Mouse (Mus musculus) embryonic facial prominence, embryonic 13.5 days (tissue): Measurements from ENCODE around the gene Tmem189. TPM values are rescaled to one million over a fixed set of nuclear protein-coding genes. Genes with fewer than 3 reads are reported as not detected.
A peak's percentile ranks its signal among the peaks of the same experiment; 100 is the strongest.
"Not testable (repeated sequence)": the region's sequence is repeated elsewhere in the genome, so short reads cannot be mapped to it uniquely, and the experiment has no call there.

Source experiments
- ATAC-seq: fragments of 200-750 bp; cut with Nextera tagmentation; 2 replicates; pipeline ENCODE4 v1.8.0; 2017; ENCODE audit warnings: low read depth; ENCODE audit not compliant: insufficient number of reproducible peaks, insufficient read depth, low FRiP score, low TSS enrichment
- H3K27ac ChIP-seq: fragments of 300-500 bp; sonication (generic); 2 replicates; pipeline ENCODE4 v1.5.1; 2015; ENCODE audit warnings: moderate library complexity, mild to moderate bottlenecking, inconsistent platforms
- H3K27me3 ChIP-seq: fragments of 300-500 bp; sonication (generic); 2 replicates; pipeline ENCODE4 v1.6.1; 2015; ENCODE audit warnings: mild to moderate bottlenecking, inconsistent platforms
- H3K36me3 ChIP-seq: fragments of 300-500 bp; sonication (generic); 2 replicates; pipeline ENCODE4 v1.6.1; 2015; ENCODE audit warnings: mild to moderate bottlenecking, inconsistent platforms
- H3K4me1 ChIP-seq: fragments of 300-500 bp; sonication (generic); 2 replicates; pipeline ENCODE4 v1.6.1; 2015; ENCODE audit warnings: inconsistent platforms
- H3K4me2 ChIP-seq: fragments of 300-500 bp; sonication (generic); 2 replicates; pipeline ENCODE4 v1.6.1; 2015; ENCODE audit warnings: moderate library complexity, mild to moderate bottlenecking, inconsistent platforms
- H3K4me3 ChIP-seq: fragments of 300-500 bp; sonication (generic); 2 replicates; pipeline ENCODE4 v1.5.1; 2015; ENCODE audit warnings: mild to moderate bottlenecking, inconsistent platforms
- H3K9ac ChIP-seq: fragments of 300-500 bp; sonication (generic); 2 replicates; pipeline ENCODE4 v1.6.1; 2015; ENCODE audit warnings: mild to moderate bottlenecking, inconsistent platforms
- H3K9me3 ChIP-seq: fragments of 300-500 bp; sonication (generic); 2 replicates; pipeline ENCODE4 v1.6.1; 2016; ENCODE audit warnings: inconsistent platforms
- WGBS: fragments of 180-500 bp; shearing (Covaris S2); methylation state at CpG from one replicate; pipeline ENCODE4 v1.1.7; 2015; ENCODE audit warnings: mixed read lengths; 5-methylcytosine and 5-hydroxymethylcytosine counted together
- polyA plus RNA-seq: library from polyadenylated mRNA; unstranded; fragments of >200 nt; fragmentation: Nextera tagmentation; extraction: Ambion mirVana; gene quantifications from 2 replicates; pipeline ENCODE4 v1.2.1, GENCODE M21; 2015

Tmem189 gene
- polyA plus RNA-seq, 1 experiment from 2014 or later: 39.3 TPM

GRCm38 (mm10) chr2:167629665-167630209, 59.9 kb downstream of the Tmem189 start:
- no peaks in the 10 kb centered on the region for H3K9me3 ChIP-seq
- ATAC-seq: no peak
- no peaks in the 10 kb centered on the region for H3K27me3 ChIP-seq
- H3K4me2 ChIP-seq: peak overlapping the region; percentile 69
- H3K4me1 ChIP-seq: peaks cover 51% of the 10 kb centered on the region
- no peak overlapping the region for H3K27ac ChIP-seq
- H3K36me3 ChIP-seq: peaks cover 24% of the 10 kb centered on the region
- 71% methylated on average over 11 of the region's 11 CpGs for WGBS
- H3K9ac ChIP-seq: peak overlapping the region; percentile 94
- H3K4me3 ChIP-seq: peak overlapping the region; percentile 94; the same call in 1 of the 2 replicates

GRCm38 (mm10) chr2:167628872-167629271, 60.8 kb downstream of the Tmem189 start:
- ATAC-seq: no peak
- H3K4me2 ChIP-seq: peak overlapping the region; percentile 69; the same call in 1 of the 2 replicates
- no peaks in the 10 kb centered on the region for H3K27me3 ChIP-seq
- 72% methylated on average over 4 of the region's 4 CpGs for WGBS
- H3K9me3 ChIP-seq: no peaks in the 10 kb centered on the region
- 0 out of 2 replicates have a peak overlapping the region, but pooled peaks have one; percentile 94 for H3K4me3 ChIP-seq
- H3K27ac ChIP-seq: no peak overlapping the region
- H3K4me1 ChIP-seq: peaks cover 48% of the 10 kb centered on the region
- H3K9ac ChIP-seq: peak overlapping the region; percentile 40; the same call in 1 of the 2 replicates
- H3K36me3 ChIP-seq: peaks cover 24% of the 10 kb centered on the region

DNA sequence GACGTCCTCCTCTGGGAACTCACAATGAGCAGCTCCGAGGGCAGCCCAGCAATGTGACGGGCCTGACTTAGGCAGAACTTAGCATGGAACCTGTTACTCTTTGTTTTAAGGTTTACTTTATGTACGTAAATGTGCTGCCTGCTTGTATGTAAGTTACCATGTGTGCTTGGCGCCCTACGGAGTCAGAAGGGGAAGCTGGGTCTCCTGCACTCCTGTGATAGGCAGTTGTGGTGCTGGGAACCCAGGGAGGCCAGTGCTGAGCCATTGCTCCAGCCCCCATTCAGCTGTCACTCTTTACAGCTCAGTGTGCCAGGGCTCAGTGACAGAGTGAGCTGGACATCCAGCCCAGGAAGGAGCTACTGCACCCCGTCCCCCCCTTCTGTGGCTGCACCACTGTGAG, 62.6 kb downstream of the Tmem189 start:
- no peak overlapping the region for H3K27ac ChIP-seq
- H3K27me3 ChIP-seq: no peaks in the 10 kb centered on the region
- H3K9me3 ChIP-seq: no peaks in the 10 kb centered on the region
- no peak overlapping the region for H3K4me2 ChIP-seq
- H3K36me3 ChIP-seq: peaks cover 24% of the 10 kb centered on the region
- H3K9ac ChIP-seq: 0 out of 2 replicates have a peak overlapping the region, but pooled peaks have one; percentile 3
- no peak overlapping the region for H3K4me3 ChIP-seq
- peaks cover 32% of the 10 kb centered on the region for H3K4me1 ChIP-seq
- 91% methylated on average over 7 of the region's 7 CpGs for WGBS
- no peak for ATAC-seq

DNA sequence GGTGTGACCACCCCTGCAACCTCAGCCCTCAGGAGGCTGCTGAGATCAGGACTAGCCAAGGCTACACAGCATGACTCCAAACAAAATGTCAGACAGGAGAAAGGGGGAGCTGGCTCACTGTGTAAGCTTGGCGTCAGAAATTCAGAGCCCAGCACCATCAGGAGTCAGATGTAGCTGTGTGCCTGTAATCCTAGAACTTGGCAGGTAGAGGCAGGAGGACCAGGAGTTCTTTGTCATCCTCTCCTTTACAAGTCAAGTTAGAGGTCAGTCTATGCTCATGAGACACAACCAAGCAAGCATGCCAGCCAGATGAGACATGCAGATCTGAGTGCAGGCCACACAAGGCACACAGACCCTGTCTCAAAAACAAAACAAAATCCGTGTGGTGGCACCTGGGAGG, 64.0 kb downstream of the Tmem189 start:
- 49% methylated on average over 2 of the region's 2 CpGs for WGBS

DNA sequence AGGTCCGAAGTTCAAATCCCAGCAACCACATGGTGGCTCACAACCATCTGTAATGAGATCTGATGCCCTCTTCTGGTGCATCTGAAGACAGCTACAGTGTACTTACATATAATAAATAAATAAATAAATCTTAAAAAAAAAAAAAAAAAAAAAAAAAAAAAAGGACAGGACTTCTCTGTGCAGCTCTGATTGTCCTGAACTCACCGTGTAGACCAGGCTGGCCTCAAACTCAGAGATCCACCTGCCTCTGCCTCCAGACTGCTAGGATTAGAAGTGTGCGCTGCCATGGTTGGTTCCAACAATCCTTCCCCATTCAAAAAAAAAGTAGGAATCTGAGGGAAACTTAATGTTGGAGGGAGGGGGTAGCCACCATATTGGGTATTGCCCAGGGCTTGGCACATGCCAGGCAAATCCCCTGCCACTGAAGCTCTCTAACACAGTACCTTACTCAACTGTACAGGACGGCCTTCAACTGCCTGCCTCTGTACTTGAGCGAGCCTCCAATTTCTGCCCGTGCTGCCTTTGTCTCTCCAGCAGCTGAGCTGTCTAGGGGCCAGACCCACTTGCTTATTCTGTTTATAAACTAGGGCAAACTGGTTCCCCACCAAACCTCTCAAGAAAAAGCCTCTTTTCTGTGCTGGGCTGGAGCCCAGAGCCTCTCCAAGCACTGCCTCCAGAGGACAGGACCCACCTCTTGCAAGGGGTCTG, 65.1 kb downstream of the Tmem189 start:
- H3K9me3 ChIP-seq: no peaks in the 10 kb centered on the region
- peaks cover 16% of the 10 kb centered on the region for H3K4me1 ChIP-seq
- no peak overlapping the region for H3K4me3 ChIP-seq
- peaks cover 24% of the 10 kb centered on the region for H3K36me3 ChIP-seq
- H3K9ac ChIP-seq: no peak overlapping the region
- H3K27me3 ChIP-seq: no peaks in the 10 kb centered on the region
- no peak overlapping the region for H3K4me2 ChIP-seq
- no peak for ATAC-seq
- 91% methylated on average over 6 of the region's 6 CpGs for WGBS
- no peak overlapping the region for H3K27ac ChIP-seq

More for the DNA sequence above, 64.0 kb downstream of the Tmem189 start:
- H3K4me1 ChIP-seq: peaks cover 28% of the 10 kb centered on the region
- no peaks in the 10 kb centered on the region for H3K27me3 ChIP-seq
- no peak overlapping the region for H3K27ac ChIP-seq
- peaks cover 24% of the 10 kb centered on the region for H3K36me3 ChIP-seq
- H3K4me3 ChIP-seq: no peak overlapping the region
- no peaks in the 10 kb centered on the region for H3K9me3 ChIP-seq
- H3K4me2 ChIP-seq: no peak overlapping the region
- no peak overlapping the region for H3K9ac ChIP-seq
- no peak for ATAC-seq

- no peak overlapping the region for H3K4me2 ChIP-seq
- 84% methylated on average over 5 of the region's 5 CpGs for WGBS
Observed at GRCm38 (mm10) chr2:167622965-167623364, 66.7 kb downstream of the Tmem189 start.

DNA sequence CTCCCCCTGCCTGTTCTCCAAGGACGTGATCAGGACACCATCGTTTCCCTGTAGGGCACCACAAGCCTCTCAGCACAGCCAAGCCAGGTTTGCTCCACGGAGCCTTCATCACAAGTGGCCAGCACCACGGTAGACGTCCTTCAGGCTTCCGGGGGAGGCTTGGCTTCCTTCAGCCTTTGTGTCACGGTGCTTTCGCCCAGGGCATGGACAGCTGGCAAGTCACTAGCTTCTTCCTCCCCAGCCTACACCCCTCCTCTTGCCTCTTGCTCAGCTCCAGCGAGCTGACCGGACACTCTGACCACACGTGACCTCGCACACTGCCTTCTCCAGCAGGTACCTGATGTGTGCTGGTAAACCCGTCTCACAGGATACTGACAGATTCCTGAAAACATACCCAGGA, 67.3 kb downstream of the Tmem189 start:
- Histone ChIP-seq H3K27me3 (no peaks in the 10 kb centered on the region), H3K4me1 (0 out of 2 replicates have a peak, but pooled peaks cover 5% of the 10 kb centered on the region), H3K9ac (no peak overlapping the region), H3K4me3 (no peak overlapping the region), H3K9me3 (no peaks in the 10 kb centered on the region), H3K4me2 (no peak overlapping the region), H3K36me3 (peaks cover 14% of the 10 kb centered on the region), H3K27ac (no peak overlapping the region)
- no peak for ATAC-seq
- 85% methylated on average over 13 of the region's 13 CpGs for WGBS

More at GRCm38 (mm10) chr2:167622965-167623364, 66.7 kb downstream of the Tmem189 start:
- Histone ChIP-seq H3K27ac (no peak overlapping the region), H3K9me3 (no peaks in the 10 kb centered on the region), H3K4me1 (0 out of 2 replicates have a peak, but pooled peaks cover 5% of the 10 kb centered on the region), H3K36me3 (peaks cover 13% of the 10 kb centered on the region), H3K27me3 (no peaks in the 10 kb centered on the region), H3K4me3 (no peak overlapping the region), H3K9ac (no peak overlapping the region)
- no peak for ATAC-seq

- H3K9ac ChIP-seq: no peak overlapping the region
- WGBS: 80% methylated on average over 9 of the region's 9 CpGs
Observed at GRCm38 (mm10) chr2:167621255-167622087, 68.2 kb downstream of the Tmem189 start.

DNA sequence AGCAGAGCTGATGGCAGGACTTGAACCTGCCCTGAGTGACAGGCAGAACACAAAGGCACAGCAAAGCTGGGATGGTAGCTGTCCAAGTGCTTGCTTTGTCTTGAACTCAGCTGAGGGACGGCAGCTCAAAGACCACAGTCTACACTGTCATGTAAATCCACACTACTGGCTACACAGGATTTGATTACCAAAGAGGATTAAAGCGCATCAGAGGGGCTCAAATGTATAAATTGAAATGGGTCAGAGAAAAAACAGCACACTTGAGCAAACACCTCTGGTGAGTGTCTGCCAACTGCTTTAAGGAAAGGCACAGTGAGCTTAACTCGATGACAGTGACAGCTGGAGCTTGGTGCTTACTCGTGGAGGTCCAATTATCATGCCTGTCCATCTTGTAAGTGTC, 72.2 kb downstream of the Tmem189 start:
- H3K9me3 ChIP-seq: 0 out of 2 replicates have a peak, but pooled peaks cover 3% of the 10 kb centered on the region
- H3K27ac ChIP-seq: no peak overlapping the region
- WGBS: 72% methylated on average over 4 of the region's 4 CpGs
- H3K4me2 ChIP-seq: no peak overlapping the region
- no peaks in the 10 kb centered on the region for H3K4me1 ChIP-seq
- ATAC-seq: no peak
- no peak overlapping the region for H3K9ac ChIP-seq
- peaks cover 56% of the 10 kb centered on the region for H3K36me3 ChIP-seq
- no peaks in the 10 kb centered on the region for H3K27me3 ChIP-seq
- no peak overlapping the region for H3K4me3 ChIP-seq

More at GRCm38 (mm10) chr2:167621255-167622087, 68.2 kb downstream of the Tmem189 start:
- no peaks in the 10 kb centered on the region for H3K9me3 ChIP-seq
- H3K4me3 ChIP-seq: no peak overlapping the region
- no peak for ATAC-seq
- H3K27ac ChIP-seq: no peak overlapping the region
- peaks cover 16% of the 10 kb centered on the region for H3K36me3 ChIP-seq
- H3K27me3 ChIP-seq: no peaks in the 10 kb centered on the region
- no peak overlapping the region for H3K4me2 ChIP-seq
- H3K4me1 ChIP-seq: 0 out of 2 replicates have a peak, but pooled peaks cover 5% of the 10 kb centered on the region

DNA sequence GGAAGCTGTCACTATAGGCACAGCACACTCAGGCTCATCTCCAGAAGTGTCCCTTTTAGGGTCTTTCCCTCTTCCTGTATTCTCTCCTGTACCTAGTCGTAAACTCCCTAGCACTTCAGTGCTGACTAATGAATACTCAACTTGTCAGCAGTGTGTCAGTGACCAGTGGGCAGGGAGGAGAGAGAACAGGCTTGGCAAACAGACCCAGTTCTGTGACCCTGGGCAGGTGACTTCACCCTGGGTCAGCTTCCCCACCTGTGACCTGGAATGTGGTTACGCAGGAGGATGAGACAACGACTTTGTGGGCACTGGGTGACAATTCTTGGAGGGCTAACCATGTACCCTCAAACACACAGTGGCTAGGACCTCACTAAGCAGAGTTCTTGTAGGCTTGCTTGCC, 72.6 kb downstream of the Tmem189 start:
- no peak for ATAC-seq
- Histone ChIP-seq H3K9ac (no peak overlapping the region), H3K4me3 (no peak overlapping the region), H3K27me3 (no peaks in the 10 kb centered on the region), H3K4me2 (no peak overlapping the region), H3K9me3 (0 out of 2 replicates have a peak, but pooled peaks cover 3% of the 10 kb centered on the region), H3K36me3 (peaks cover 59% of the 10 kb centered on the region), H3K27ac (no peak overlapping the region), H3K4me1 (no peaks in the 10 kb centered on the region)
- WGBS: 90% methylated on average over 3 of the region's 3 CpGs

DNA sequence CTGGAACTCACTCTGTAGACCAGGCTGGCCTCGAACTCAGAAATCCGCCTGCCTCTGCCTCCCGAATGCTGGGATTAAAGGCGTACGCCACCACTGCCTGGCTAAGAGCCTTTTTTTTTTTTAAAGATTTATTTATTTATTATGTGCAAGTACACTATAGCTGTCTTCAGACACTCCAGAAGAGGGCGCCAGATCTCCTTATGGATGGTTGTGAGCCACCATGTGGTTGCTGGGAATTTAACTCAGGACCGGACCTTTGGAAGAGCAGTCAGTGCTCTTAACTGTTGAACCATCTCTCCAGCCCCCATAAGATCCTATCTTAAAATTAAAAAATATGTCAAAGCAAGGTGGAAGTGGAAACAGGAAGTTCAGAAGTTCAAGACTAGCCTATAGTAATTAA, 76.3 kb downstream of the Tmem189 start:
- WGBS: 94% methylated on average over 7 of the region's 7 CpGs

More for the DNA sequence above, 76.3 kb downstream of the Tmem189 start:
- not testable (repeated sequence) for H3K27me3 ChIP-seq, H3K4me3 ChIP-seq, ATAC-seq, H3K9me3 ChIP-seq, H3K4me1 ChIP-seq, H3K27ac ChIP-seq, H3K4me2 ChIP-seq, H3K9ac ChIP-seq
- H3K36me3 ChIP-seq: peaks cover 84% of the 10 kb centered on the region
